Mouse (Mus musculus) frontal cortex, postnatal 36 days (tissue): ENCODE data around the gene Jmjd8.

Experiments
- DNase-seq, 2 experiments: peaks; one replicate each; pipeline ENCODE4 v3.0.0; 2022; ENCODE audit warnings: low spot score in 2 of 2

Jmjd8 gene

GRCm38 (mm10) chr17:25832436-25833290, 4.0 kb downstream of the Jmjd8 start:
- DNase-seq = peak; percentile 98

- DNase-seq = peak in 1 of 2 experiments; percentile 87
Observed at GRCm38 (mm10) chr17:25833291-25833663, 4.6 kb downstream of the Jmjd8 start, which contains the start of gene Stub1. Stub1 (minus strand) TSS chr17:25833404.

- DNase-seq = no peak
Observed at GRCm38 (mm10) chr17:25833961-25834594, 5.4 kb downstream of the Jmjd8 start.

GRCm38 (mm10) chr17:25834595-25835222, 6.0 kb downstream of the Jmjd8 start:
- DNase-seq = no peak

- DNase-seq = no peak
Observed at GRCm38 (mm10) chr17:25835301-25835700, 6.6 kb downstream of the Jmjd8 start.

GRCm38 (mm10) chr17:25835816-25836215, 7.1 kb downstream of the Jmjd8 start:
- no peak for DNase-seq

GRCm38 (mm10) chr17:25836397-25837075, 7.9 kb downstream of the Jmjd8 start:
- peak in 1 of 2 experiments; percentile 40 for DNase-seq

GRCm38 (mm10) chr17:25837076-25837410, 8.4 kb downstream of the Jmjd8 start, which contains the start of gene Rhbdl1:
Rhbdl1 (minus strand) TSS chr17:25837295.
- DNase-seq = peak; percentile 86 to 89

- DNase-seq = peak in 1 of 2 experiments; percentile 40
Observed at GRCm38 (mm10) chr17:25837533-25837932, 8.9 kb downstream of the Jmjd8 start.

- DNase-seq = no peak
Observed at GRCm38 (mm10) chr17:25838904-25839303, 10.2 kb downstream of the Jmjd8 start.

GRCm38 (mm10) chr17:25839455-25840235, 11.0 kb downstream of the Jmjd8 start:
- no peak for DNase-seq

- DNase-seq = no peak
Observed at GRCm38 (mm10) chr17:25840519-25840918, 11.9 kb downstream of the Jmjd8 start.

- DNase-seq = no peak
Observed at GRCm38 (mm10) chr17:25841117-25841880, 12.6 kb downstream of the Jmjd8 start, which contains the start of gene Gm20683. Gm20683 (minus strand) TSS chr17:25841763.

GRCm38 (mm10) chr17:25842509-25842908, 13.8 kb downstream of the Jmjd8 start:
- no peak for DNase-seq

- no peak for DNase-seq
Observed at GRCm38 (mm10) chr17:25843122-25843521, 14.5 kb downstream of the Jmjd8 start.

- peak in 1 of 2 experiments; percentile 28 for DNase-seq
Observed at GRCm38 (mm10) chr17:25843636-25844395, 15.1 kb downstream of the Jmjd8 start.

- DNase-seq = peak; percentile 94 to 95
Observed at GRCm38 (mm10) chr17:25844396-25844901, 15.8 kb downstream of the Jmjd8 start, which contains the start of gene Rhot2. Rhot2 (minus strand) TSS chr17:25844851.

- DNase-seq = no peak
Observed at GRCm38 (mm10) chr17:25860229-25860628, 31.6 kb downstream of the Jmjd8 start.
